Mouse (Mus musculus) neural tube, embryonic 13.5 days (tissue): ENCODE results near the gene Spata13. TPM values are rescaled to one million over a fixed set of nuclear protein-coding genes. Genes with fewer than 3 reads are reported as not detected.

Experiments used
- ATAC-seq: fragments of 200-750 bp; cut with Nextera tagmentation; 2 replicates; pipeline ENCODE4 v1.8.0; 2017; ENCODE audit warnings: low read depth, mild to moderate bottlenecking, moderate TSS enrichment, moderate library complexity
- H3K27ac ChIP-seq: fragments of 300-500 bp; sonication (generic); replicated peaks from 2 replicates; pipeline ENCODE4 v1.5.1; 2015; ENCODE audit warnings: moderate library complexity, mild to moderate bottlenecking, inconsistent platforms
- H3K27me3 ChIP-seq: fragments of 300-500 bp; sonication (generic); 2 replicates; pipeline ENCODE4 v1.6.1; 2015; ENCODE audit warnings: mild to moderate bottlenecking, inconsistent platforms
- H3K36me3 ChIP-seq: fragments of 300-500 bp; sonication (generic); 2 replicates; pipeline ENCODE4 v1.6.1; 2015; ENCODE audit warnings: mild to moderate bottlenecking, inconsistent platforms
- H3K4me1 ChIP-seq: fragments of 300-500 bp; sonication (generic); replicated peaks from 2 replicates; pipeline ENCODE4 v1.6.1; 2015; ENCODE audit warnings: inconsistent platforms
- H3K4me2 ChIP-seq: fragments of 300-500 bp; sonication (generic); 2 replicates; pipeline ENCODE4 v1.6.1; 2015; ENCODE audit warnings: inconsistent platforms, mild to moderate bottlenecking, moderate library complexity
- H3K4me3 ChIP-seq: fragments of 300-500 bp; sonication (generic); 2 replicates; pipeline ENCODE4 v1.5.1; 2015; ENCODE audit warnings: mild to moderate bottlenecking, inconsistent platforms
- H3K9ac ChIP-seq: fragments of 300-500 bp; sonication (generic); 2 replicates; pipeline ENCODE4 v1.6.1; 2015; ENCODE audit warnings: moderate library complexity, mild to moderate bottlenecking, inconsistent platforms
- H3K9me3 ChIP-seq: fragments of 300-500 bp; sonication (generic); 2 replicates; pipeline ENCODE4 v1.6.1; 2016; ENCODE audit warnings: inconsistent platforms
- WGBS: fragments of 180-500 bp; shearing (Covaris S2); methylation state at CpG from one replicate; pipeline ENCODE4 v1.1.7; 2015; 5-methylcytosine and 5-hydroxymethylcytosine counted together
- polyA plus RNA-seq: library from polyadenylated mRNA; unstranded; fragments of >200 nt; fragmentation: Nextera tagmentation; extraction: Ambion mirVana; gene quantifications from 2 replicates; pipeline ENCODE4 v1.2.1, GENCODE M21; 2015

Gene Spata13
- 22.2 and 25.6 TPM in 2 replicates for polyA plus RNA-seq

DNA sequence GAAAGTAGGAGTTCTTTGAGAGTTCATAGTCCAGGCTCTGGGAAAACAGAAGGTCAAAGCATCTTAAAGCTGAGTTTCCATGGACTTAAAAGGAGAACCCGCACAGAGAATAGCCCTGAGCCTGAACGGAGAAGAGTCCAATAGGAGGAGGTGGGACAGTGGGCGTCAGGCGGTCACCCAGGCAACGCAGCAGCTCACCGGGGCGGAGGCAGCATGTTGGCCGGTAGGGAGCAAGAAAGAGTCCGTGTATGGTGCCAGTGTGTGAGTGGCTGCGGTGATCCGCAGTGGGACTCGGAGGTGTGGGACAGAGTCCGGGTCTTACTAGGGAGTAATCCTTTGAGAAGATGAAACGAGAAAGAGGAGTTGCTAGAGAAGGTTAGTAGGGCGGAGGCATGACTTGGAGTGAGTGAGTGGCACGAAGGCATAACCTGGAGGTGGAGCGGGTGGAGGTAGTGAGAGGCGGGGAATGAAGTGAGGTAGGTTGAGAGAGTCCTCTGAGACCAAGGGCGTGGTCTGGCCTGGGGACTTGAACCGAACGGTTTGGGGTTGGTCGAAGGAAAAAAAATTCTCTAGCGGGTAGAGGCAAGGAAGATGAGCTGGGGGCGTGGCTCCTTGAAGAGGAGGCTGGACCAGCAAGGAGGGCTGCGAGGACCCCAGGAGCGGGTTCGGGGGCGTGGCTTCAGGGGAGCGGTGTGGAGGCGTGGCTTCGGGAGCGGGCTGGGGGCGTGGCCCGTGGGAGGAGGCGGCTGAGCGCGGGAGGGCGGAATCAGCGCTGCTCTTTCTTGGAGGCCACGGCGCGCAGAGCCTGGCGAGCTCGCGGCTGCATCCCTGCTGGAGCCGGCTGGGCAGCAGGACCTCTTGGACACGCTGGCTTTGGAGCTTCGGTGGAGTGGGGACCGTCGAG is at the start of gene Spata13:
TSS of gene Spata13 (plus strand) at position 41 of the 904 bp plus-strand sequence.
- Histone ChIP-seq H3K9ac (peak within 1 kb of the TSS; percentile 76), H3K27ac (peak within 1 kb of the TSS; percentile 59), H3K4me2 (peak within 1 kb of the TSS; percentile 98), H3K36me3 (no peaks in the 10 kb centered on the region), H3K9me3 (no peaks in the 10 kb centered on the region), H3K4me1 (peaks cover 42% of the 10 kb centered on the region), H3K4me3 (peak within 1 kb of the TSS; percentile 72), H3K27me3 (no peaks in the 10 kb centered on the region; the same call in 1 of the 2 replicates)
- WGBS = 1% methylated on average over 48 of the region's 50 CpGs
- ATAC-seq = peak; percentile 91

DNA sequence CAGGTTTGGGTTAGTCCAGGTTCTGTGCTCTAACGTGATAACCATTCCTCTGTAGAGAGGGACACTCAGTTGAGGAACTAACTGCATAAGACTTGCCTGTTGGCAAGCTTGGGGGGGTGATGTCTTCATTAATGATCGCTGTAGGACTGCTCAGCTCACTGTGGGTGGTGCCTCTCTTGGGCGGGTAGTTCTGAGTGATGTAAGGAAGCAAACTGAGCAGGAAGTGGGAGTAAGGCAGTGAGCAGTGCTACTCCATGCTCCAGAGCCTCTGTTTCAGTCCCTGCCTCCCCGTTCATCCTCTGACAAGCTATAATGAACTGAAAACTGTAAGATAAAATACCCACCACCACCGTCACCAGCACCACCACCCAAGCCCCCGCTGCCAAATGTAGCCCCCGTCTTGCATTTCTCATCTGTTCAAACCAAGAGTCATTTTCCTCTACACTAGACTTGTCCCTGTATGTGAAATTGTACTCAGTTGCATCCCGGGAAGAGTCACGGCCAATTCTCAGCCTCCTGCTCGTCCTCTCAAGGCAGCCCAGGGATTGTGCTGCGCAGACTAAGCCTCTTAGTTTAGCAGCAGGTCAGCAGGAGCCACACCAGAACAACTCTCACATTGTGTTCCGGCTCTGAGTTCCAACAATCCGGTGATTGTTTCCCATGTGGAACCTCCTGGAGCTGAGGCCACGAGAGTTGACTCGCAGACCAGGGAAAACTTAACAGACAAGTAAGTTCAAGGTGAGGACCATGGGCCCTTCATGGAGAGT is 46.9 kb upstream of the Spata13 start:
- no peak overlapping the region for H3K4me2 ChIP-seq
- H3K4me1 ChIP-seq = peaks cover 12% of the 10 kb centered on the region
- no peaks in the 10 kb centered on the region for H3K36me3 ChIP-seq
- ATAC-seq = peak; percentile 47; the same call in 1 of the 2 replicates
- H3K9me3 ChIP-seq = no peaks in the 10 kb centered on the region
- no peak overlapping the region for H3K4me3 ChIP-seq
- H3K27ac ChIP-seq = no peak overlapping the region; the same call in 1 of the 2 replicates
- WGBS = 47% methylated on average over 15 of the region's 15 CpGs
- no peak overlapping the region for H3K9ac ChIP-seq
- no peaks in the 10 kb centered on the region for H3K27me3 ChIP-seq

GRCm38 (mm10) chr14:60589001-60589400 is 44.8 kb upstream of the Spata13 start:
- Histone ChIP-seq H3K9ac (no peak overlapping the region), H3K9me3 (no peaks in the 10 kb centered on the region), H3K36me3 (no peaks in the 10 kb centered on the region), H3K27me3 (no peaks in the 10 kb centered on the region), H3K4me3 (no peak overlapping the region), H3K27ac (no peak overlapping the region), H3K4me1 (peaks cover 17% of the 10 kb centered on the region), H3K4me2 (no peak overlapping the region)
- 72% methylated on average over 2 of the region's 2 CpGs for WGBS
- no peak for ATAC-seq

DNA sequence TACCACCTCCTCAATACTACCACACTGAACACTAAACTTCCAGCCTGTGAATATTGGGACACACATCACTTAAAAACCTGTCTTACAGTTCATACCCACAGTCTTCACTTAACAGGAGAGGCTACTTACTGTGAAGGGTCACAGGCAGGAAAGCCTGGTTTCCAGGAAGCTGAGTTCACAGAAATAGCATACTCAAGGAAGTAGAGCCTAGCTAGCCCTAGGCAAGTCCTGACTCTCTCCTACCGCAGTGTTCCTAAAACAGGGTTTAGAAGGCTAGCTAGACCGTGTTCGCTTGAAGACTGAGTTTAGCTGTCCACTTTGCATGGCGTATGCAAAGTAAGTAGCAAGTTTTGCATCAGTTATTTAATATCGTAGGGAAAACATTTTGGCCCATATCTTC is 41.5 kb upstream of the Spata13 start:
- H3K36me3 ChIP-seq = no peaks in the 10 kb centered on the region
- H3K4me2 ChIP-seq = no peak overlapping the region
- 90% methylated on average over 5 of the region's 5 CpGs for WGBS
- no peaks in the 10 kb centered on the region for H3K9me3 ChIP-seq
- no peak for ATAC-seq
- H3K27me3 ChIP-seq = no peaks in the 10 kb centered on the region
- no peak overlapping the region for H3K9ac ChIP-seq
- no peak overlapping the region for H3K4me3 ChIP-seq
- no peak overlapping the region for H3K27ac ChIP-seq
- H3K4me1 ChIP-seq = peaks cover 17% of the 10 kb centered on the region

- 63% methylated on average over 7 of the region's 7 CpGs for WGBS
- Histone ChIP-seq H3K36me3 (no peaks in the 10 kb centered on the region), H3K9ac (no peak overlapping the region; the same call in 1 of the 2 replicates), H3K27me3 (no peaks in the 10 kb centered on the region), H3K4me3 (no peak overlapping the region), H3K27ac (no peak overlapping the region), H3K4me2 (no peak overlapping the region), H3K9me3 (no peaks in the 10 kb centered on the region), H3K4me1 (peaks cover 18% of the 10 kb centered on the region)
- ATAC-seq = no peak
Observed at GRCm38 (mm10) chr14:60592822-60593221, 41.0 kb upstream of the Spata13 start.

DNA sequence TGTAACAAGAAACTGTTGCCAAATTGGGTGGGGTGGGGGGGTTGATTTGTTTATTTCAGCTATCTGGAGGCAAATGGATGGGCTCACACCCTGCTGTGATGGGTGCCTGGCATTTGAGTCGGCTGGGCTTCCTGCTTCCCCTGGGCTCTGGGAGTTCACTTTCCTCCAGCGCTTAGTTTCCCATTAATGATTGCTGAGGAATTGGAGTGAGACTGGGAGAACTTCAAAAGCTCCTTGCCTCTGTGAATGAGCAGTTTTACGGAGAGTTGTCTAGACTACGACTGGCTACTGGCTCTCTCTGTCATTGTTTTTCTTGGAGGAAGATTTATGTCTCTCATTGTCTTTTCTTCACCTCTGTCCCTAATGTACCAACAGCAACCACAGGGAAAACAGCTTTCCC is 36.2 kb upstream of the Spata13 start:
- Histone ChIP-seq H3K27me3 (no peaks in the 10 kb centered on the region), H3K9me3 (no peaks in the 10 kb centered on the region), H3K9ac (no peak overlapping the region), H3K4me2 (no peak overlapping the region), H3K27ac (0 out of 2 replicates have a peak overlapping the region, but pooled peaks have one; percentile 13), H3K4me1 (peaks cover 22% of the 10 kb centered on the region), H3K36me3 (no peaks in the 10 kb centered on the region), H3K4me3 (no peak overlapping the region)
- 3% methylated on average over 4 of the region's 4 CpGs for WGBS
- ATAC-seq = no peak

DNA sequence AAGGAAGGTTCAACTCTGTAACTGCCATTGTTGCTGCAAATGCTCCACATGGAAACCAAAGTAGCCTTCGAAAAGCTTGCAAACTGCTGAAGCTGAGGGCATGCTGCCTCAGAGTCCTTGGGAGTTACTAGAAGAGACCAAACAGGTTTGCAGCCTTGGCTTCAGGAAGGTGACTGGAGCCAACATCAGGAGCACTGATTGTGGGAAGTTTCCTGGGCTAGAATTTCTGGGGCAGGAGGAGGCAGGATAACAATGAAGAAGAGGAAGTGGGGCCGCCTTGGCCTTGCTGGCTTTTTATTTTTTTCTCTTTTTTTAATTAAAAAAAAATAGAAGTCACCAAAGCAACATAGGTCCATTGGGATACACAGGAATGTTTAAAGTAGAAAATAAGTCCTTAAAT is 34.8 kb upstream of the Spata13 start:
- ATAC-seq = no peak
- H3K9ac ChIP-seq = no peak overlapping the region
- H3K4me2 ChIP-seq = no peak overlapping the region
- H3K4me1 ChIP-seq = peaks cover 17% of the 10 kb centered on the region
- WGBS = 81% methylated on average over 2 of the region's 2 CpGs
- H3K27ac ChIP-seq = no peak overlapping the region
- no peaks in the 10 kb centered on the region for H3K9me3 ChIP-seq
- H3K27me3 ChIP-seq = no peaks in the 10 kb centered on the region
- no peak overlapping the region for H3K4me3 ChIP-seq
- no peaks in the 10 kb centered on the region for H3K36me3 ChIP-seq

- no peak overlapping the region for H3K4me3 ChIP-seq
- 77% methylated on average over 2 of the region's 2 CpGs for WGBS
- H3K27ac ChIP-seq = no peak overlapping the region
Observed at GRCm38 (mm10) chr14:60605564-60605963, 28.2 kb upstream of the Spata13 start.

GRCm38 (mm10) chr14:60606194-60606593 is 27.6 kb upstream of the Spata13 start:
- Histone ChIP-seq H3K27ac (no peak overlapping the region), H3K27me3 (no peaks in the 10 kb centered on the region), H3K36me3 (no peaks in the 10 kb centered on the region), H3K9me3 (no peaks in the 10 kb centered on the region), H3K4me1 (0 out of 2 replicates have a peak, but pooled peaks cover 3% of the 10 kb centered on the region), H3K9ac (no peak overlapping the region), H3K4me2 (no peak overlapping the region), H3K4me3 (no peak overlapping the region)
- no peak for ATAC-seq
- WGBS = 75% methylated on average over 4 of the region's 4 CpGs

More at GRCm38 (mm10) chr14:60605564-60605963, 28.2 kb upstream of the Spata13 start:
- no peak overlapping the region for H3K4me2 ChIP-seq
- no peaks in the 10 kb centered on the region for H3K27me3 ChIP-seq
- 0 out of 2 replicates have a peak, but pooled peaks cover 3% of the 10 kb centered on the region for H3K4me1 ChIP-seq
- ATAC-seq = no peak
- H3K9ac ChIP-seq = no peak overlapping the region
- H3K36me3 ChIP-seq = no peaks in the 10 kb centered on the region
- H3K9me3 ChIP-seq = no peaks in the 10 kb centered on the region

DNA sequence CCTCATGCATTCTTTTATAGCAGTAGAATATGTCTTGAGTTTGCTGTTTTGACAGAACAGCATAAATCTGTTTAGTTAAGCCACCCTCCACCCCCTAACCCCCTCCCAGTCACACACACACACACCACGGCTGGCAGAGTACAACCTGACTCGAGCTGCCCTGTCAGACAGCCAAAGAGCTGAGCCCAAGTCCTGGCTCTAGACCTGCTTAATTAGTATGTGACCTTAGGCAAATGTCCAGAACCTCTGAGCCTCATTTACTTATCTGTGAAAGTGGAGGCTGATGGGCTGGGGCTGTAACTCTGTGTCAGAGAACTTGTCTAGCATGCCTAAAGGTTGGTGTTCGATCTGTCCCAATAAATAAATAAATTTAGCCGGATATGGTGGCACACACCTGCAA is 26.1 kb upstream of the Spata13 start:
- Histone ChIP-seq H3K27me3 (no peaks in the 10 kb centered on the region), H3K4me2 (no peak overlapping the region), H3K4me3 (no peak overlapping the region), H3K27ac (no peak overlapping the region), H3K36me3 (no peaks in the 10 kb centered on the region), H3K4me1 (0 out of 2 replicates have a peak, but pooled peaks cover 3% of the 10 kb centered on the region), H3K9ac (no peak overlapping the region), H3K9me3 (no peaks in the 10 kb centered on the region)
- no peak for ATAC-seq
- 84% methylated on average over 4 of the region's 4 CpGs for WGBS

DNA sequence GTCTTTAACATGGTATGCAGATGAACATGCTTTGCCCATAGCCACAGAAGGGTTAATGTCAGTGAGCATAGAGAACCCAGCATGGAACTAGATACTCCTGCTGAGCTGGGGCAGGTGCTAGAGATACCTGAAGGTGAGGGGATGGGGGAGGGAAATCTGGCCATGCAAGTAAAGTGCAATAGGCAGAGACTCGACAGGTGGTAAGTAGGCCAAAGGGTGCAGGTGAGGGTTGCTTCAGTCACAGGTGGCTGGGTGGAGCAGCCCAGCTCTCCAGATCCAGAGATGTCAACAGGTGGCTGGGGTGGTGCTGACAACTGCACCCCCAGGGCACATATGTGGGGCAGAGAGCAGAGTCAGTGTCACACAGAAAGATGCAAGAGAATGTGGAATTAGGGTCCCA is 24.6 kb upstream of the Spata13 start:
- Histone ChIP-seq H3K9me3 (no peaks in the 10 kb centered on the region), H3K9ac (no peak overlapping the region), H3K4me1 (0 out of 2 replicates have a peak, but pooled peaks cover 3% of the 10 kb centered on the region), H3K4me2 (no peak overlapping the region), H3K4me3 (no peak overlapping the region), H3K36me3 (no peaks in the 10 kb centered on the region), H3K27me3 (no peaks in the 10 kb centered on the region), H3K27ac (no peak overlapping the region)
- WGBS = 81% methylated on average over 1 of the region's 1 CpGs
- ATAC-seq = no peak

GRCm38 (mm10) chr14:60612671-60613070 is 21.1 kb upstream of the Spata13 start:
- ATAC-seq = no peak
- Histone ChIP-seq H3K9ac (no peak overlapping the region), H3K4me3 (no peak overlapping the region), H3K36me3 (no peaks in the 10 kb centered on the region), H3K27ac (no peak overlapping the region), H3K9me3 (no peaks in the 10 kb centered on the region), H3K27me3 (no peaks in the 10 kb centered on the region), H3K4me1 (no peaks in the 10 kb centered on the region), H3K4me2 (no peak overlapping the region)
- WGBS = 6% methylated on average over 7 of the region's 7 CpGs
